Mouse (Mus musculus) adrenal gland, adult 10 weeks (tissue): Measurements from ENCODE around the gene Amz2. TPM values are rescaled to one million over a fixed set of nuclear protein-coding genes. Genes with fewer than 3 reads are reported as not detected.

Experiments
- polyA plus RNA-seq: library from polyadenylated mRNA; stranded (reverse); fragments of 350-450 nt; fragmentation: Illumina TruSeq; extraction: RNeasy Lipid Tissue Mini Kit (QIAGEN cat#74804); gene quantifications from one replicate; pipeline ENCODE4 v1.2.3, GENCODE M21; 2014; ENCODE audit warnings: low read depth, low replicate concordance

Gene Amz2
- 48.8 TPM for polyA plus RNA-seq

DNA sequence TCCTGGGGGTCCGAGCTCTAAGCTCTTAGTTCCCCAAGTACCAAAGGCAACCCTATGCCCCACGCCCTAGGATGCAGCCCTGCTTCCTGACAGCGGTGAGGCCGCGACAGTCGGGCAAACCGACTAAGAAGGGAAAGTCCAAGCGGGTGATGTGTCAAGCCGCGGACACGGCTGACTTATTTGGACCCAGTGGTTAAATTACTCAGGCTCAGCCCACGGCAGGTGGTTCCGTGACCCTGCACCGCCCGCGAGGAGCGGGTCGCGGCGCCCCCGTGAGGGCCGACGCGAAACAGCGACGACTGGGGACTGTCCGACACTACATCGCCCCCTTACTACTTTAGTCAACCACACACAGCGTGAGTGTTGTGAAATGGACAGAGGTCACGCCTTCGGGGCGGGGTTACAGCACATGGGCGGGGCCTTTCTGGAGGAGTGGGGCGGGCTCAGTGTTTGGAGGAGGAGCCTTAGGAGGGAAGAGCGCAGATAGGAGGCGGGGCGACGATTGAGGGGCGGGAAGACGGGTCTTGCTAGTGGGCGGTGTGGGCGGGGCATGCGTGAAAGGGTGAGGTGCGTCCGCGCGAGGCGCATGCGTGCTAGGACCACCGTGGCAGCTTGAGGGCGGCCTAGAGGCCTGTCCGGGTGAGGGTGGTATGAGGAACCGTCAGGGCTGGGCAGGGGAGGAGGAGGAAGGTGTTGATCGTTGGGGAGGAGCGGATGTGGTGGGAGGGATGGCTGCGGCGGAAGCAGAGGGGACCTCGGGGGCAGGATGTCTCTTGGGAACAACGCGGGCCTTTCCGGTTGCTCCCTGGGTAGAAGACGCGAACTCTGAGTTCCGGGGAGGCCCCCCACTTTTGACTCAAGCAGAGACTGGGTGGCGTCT lies at the start of gene Amz2:
TSS of gene Amz2 (plus strand) at position 555 of the 880 bp plus-strand sequence.

DNA sequence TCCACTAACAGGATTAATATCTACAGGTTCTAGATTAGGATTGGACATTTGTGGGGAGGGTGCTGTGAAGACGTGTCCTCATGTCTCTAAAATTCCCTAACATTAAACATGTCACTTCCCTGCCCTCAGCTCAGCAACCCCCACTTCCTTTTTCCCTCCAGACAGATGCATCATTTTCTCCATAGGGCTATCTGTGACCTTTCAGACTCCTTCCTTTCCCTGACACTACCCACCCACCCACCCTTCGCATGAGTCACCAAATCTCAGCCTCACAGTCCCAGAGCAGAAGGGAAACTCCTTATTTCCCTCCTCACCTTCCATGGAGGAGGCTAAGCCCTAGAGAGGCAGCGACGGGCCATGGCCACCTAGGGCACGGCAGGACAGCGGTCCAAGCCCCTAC lies 12.1 kb upstream of the Amz2 start, which contains the start of gene 9930022D16Rik:
TSS of gene 9930022D16Rik (plus strand) at position 301 of the 400 bp plus-strand sequence.

DNA sequence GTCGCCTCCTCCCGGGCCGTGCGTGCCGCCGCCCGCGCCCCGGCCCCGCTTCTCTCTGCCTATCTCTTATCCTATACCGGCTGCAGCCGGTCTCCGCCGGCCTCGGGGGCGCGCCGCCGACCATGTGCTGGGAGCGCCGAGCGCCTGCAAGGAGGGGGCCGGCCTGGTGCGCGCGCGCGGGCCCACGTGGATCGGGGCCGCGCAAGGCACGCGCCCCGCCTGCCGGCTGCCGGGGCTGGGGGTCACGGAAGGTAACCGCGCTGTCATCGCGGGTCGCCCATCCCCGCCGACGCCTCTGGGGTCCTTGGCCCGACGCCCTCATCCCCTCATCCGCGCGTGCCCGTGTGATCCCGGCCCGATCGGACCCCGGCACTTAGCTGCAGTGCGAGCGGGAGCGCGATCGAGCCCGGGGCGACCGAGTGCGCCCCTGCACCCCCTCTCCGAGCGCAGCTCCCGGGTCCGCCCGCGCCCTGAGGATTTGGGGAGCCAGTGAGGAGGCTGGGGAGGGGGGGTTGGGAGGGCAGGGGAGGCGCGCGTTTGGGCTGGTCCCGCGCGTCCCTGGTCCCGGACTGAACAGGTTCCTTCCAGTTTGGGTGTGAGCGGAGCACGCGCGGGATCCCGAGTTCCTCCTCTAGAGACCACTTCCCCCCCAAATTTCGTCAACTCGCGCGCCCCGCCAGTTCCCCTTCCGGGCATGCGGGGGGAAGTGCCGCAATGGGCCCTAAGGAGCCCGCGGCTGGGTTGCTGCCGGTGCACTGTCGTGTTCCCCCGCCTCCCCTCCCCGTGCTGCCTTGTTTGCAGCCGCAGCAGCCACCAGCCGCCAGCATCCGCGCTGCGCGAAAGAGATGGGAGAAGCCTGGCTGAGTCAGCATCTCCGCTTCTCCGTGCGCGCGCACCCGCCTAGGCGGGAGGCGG lies 47.7 kb downstream of the Amz2 start, which contains the start of the genes Arsg and Slc16a6:
TSS of gene Arsg (plus strand) at position 204 of the 915 bp plus-strand sequence.
TSS of gene Slc16a6 (minus strand) at position 428 of the 915 bp plus-strand sequence.

Other genes with a start within 250 kb of the Amz2 start
- gene Rgs9, start 127.8 kb upstream of the Amz2 start, polyA plus RNA-seq: 1.9 TPM
- 65.0 TPM for gene Gna13, start 63.1 kb upstream of the Amz2 start, polyA plus RNA-seq
- not detected for gene 9930022D16Rik, start 12.0 kb upstream of the Amz2 start, polyA plus RNA-seq
- gene Arsg, start 47.4 kb downstream of the Amz2 start, polyA plus RNA-seq: 4.4 TPM
- gene Slc16a6, start 47.7 kb downstream of the Amz2 start, polyA plus RNA-seq: 0.87 TPM
- gene Wipi1, start 186.0 kb downstream of the Amz2 start, polyA plus RNA-seq: 46.6 TPM
- 703 TPM for gene Prkar1a, start 223.5 kb downstream of the Amz2 start, polyA plus RNA-seq